Mouse (Mus musculus): ENCODE measurements at regions not wholly inside any gene's neighbourhood (a gene's known extent, or its start where the extent isn't known, plus 50 kb on each side); places are given as distances from the start of the nearest gene placed in this dataset.

GRCm38 (mm10) chr14:31891500-31892185 is 61.2 kb upstream of the Ankrd28 start:
- DNase-seq = no peak

DNA sequence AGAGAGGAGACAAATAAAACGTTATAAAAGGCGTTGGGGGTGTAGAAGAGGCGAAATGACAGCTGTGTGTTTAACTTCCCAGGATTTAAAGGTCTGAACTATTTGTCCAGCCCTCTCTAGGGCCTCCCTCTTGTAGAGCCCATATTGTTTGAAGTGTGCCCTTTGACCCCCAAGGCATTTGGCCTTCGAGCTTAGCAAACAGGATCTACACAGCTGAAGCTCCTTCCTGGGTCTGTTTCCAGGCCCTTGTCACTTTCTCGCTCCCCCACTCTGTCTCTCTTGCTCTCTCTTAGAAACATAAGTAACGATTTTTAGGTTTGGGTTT is 61.7 kb upstream of the Ankrd28 start:
- no peak for DNase-seq

DNA sequence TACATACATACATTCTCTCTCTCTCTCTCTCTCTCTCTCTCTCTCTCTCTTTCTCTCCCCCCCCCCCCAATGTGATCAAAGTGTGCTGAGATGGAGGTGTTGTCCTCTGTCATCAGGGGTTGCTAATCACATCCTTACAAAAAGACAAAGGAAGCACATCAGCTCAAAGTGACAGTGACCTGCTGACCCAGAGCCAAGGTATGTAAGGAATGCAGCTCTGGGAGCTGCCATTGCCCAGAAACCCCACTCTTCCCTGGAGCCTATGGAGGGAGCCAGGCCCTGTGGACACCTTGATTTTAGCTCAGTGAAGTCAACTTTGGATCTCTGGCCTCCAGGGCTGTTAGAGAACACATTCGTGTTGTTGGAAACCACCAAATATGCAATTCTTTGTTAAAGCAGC is 66.0 kb upstream of the Ankrd28 start:
- DNase-seq = no peak

GRCm38 (mm10) chr14:31899504-31899903 is 69.1 kb upstream of the Ankrd28 start:
- no peak for DNase-seq

DNA sequence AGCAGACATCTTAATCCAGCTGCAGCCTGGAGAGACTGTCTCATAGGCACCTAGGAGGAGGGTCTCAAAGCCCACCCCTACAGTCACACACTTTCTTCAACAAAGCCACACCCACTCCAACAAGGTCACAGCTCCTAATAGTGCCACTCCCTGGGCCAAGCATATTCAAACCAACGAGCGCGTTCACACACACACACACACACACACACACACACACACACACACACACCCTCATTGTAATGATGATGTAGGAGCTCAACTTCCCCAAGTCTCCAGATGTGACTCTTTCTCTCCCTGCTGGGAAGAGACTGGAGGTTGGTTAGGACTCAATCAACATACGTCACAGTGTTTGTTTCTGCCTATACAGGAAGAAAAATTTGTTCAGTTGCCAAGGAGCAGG is 69.5 kb upstream of the Ankrd28 start:
- no peak for DNase-seq

GRCm38 (mm10) chr14:31901901-31902300 is 71.5 kb upstream of the Ankrd28 start:
- DNase-seq = peak in 1 of 2 experiments; percentile 36

GRCm38 (mm10) chr14:31903664-31904063 is 73.2 kb upstream of the Ankrd28 start:
- no peak for DNase-seq

DNA sequence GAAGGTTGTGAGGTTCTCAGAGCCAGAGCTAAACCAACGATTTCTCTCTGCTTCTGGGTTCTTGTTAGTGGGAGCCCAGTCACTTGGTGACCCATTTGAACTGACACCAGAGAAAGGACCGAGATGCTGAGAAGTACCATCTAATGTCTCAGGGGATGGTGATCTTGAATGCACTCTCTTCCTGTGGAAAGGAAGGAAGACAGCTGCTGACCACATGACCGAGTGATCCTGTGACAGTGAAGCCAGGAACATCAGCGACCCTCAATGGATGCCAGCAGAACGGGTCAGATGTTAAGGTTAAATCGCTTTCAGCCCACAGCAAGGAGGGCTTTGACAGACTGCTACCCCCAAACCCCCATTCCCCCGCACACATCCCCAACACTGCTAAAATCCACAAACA is 78.1 kb upstream of the Ankrd28 start:
- DNase-seq = no peak

- DNase-seq = peak; percentile 29 to 34
These were observed 78.8 kb upstream of the Ankrd28 start for GRCm38 (mm10) chr14:31909291-31909690.

GRCm38 (mm10) chr14:31910809-31911208 is 80.4 kb upstream of the Ankrd28 start:
- no peak for DNase-seq

DNA sequence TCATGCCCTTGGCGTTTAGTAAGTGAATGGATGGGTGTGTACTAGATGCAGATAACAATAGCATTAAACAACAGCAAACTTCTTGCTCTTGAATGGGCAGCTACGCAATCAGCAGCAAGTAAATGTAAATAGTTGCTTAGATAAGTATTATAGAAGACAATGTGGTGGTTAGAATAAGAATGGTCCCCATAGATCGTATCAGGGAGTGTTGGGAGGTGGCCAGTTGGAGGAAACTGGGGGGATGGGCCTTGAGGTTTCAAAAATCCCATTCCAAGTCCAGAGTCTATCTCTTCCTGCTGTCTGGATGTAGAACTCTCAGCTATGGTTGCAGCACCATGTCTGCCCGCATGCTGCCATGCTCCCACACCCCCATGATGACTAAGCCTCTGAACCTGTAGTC is 88.0 kb upstream of the Ankrd28 start:
- DNase-seq = no peak

DNA sequence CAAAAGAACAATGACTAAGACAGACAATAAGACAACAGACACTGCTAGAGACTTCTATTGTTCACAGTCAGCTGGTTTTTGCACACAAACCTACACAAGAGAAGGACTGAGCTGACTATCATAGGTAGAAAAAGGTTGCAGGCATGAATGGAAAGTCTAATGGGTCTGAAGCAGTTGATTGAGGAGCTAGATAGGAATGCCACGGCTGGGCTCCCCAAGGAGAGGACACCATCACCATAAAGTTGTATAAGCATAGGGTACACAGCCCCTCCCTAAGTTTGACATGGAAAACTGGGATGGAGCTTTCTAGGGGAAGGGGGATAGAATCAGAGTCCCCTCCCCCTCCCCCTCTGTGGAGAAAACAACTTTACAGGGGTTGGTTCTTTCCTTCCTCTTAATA is 88.5 kb upstream of the Ankrd28 start:
- no peak for DNase-seq

DNA sequence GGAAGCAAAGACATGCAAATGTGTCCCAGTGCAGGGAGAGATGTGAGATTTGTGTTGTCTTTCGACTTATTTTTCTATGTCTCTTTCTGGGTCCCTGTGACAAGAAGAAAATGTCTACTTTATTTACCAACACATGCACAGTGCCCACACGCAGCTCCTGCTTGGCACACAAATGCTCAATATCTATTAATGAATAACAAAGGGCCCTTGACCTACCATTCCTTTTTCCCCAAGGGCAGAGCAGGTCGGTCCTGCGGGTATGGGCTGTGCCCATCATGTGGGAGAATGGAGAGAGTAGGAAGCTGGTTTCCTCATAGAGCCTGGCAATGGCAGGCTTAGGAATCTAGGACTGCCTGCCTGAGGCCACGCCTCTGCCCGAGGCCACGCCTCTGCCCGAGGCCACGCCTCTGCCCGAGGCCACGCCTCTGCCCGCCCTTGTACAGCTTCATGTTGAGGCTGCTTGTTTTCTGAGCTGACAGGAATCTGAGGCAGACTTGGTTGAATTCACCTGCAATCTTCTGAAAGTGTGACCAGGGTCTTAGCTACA is 98.8 kb upstream of the Ankrd28 start:
- DNase-seq = peak; percentile 79 to 86

DNA sequence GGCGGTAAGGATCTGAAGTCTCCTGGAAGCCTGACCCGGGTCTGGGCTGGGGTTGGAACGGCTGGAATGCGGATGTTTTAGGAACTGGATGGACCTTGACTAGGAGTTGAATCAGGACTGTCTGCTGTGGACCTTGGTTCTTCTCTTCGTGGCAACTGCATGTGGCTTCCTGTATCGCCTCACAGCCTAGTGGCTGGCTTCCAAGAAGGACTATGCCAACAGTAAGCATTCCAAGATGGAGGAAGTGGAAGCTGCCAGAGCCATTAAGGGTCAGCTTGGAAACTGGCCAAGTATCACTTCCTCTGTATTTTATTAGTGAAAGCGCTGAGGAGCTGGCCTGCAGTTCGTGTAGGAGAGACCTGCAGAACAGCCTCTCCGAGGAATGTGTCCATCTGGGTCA is 98.4 kb upstream of the Galnt15 start:
- DNase-seq = peak; percentile 92 to 95

DNA sequence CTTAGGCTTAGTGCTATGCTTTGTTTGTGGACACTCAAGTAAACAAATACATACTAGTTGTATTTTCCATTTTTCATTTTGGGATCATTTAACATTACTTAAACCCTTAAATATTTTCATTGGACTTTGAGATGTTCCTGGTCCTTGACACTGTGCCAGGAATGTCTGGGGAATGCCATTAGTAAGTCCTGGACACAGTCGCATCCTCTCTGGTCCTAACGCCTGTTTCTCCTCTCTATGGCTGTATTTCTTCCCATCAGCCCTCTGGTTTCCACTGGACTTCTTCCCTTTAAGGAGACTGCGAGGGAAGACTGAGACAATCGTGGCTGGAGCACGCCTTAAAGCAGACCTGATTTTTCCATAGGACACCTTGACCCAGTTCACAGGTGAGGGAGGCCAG is 96.8 kb upstream of the Galnt15 start:
- peak; percentile 54 to 69 for DNase-seq

- DNase-seq = no peak
These were observed 95.3 kb upstream of the Galnt15 start for GRCm38 (mm10) chr14:31933441-31933840.

- DNase-seq = no peak
These were observed 94.9 kb upstream of the Galnt15 start for GRCm38 (mm10) chr14:31933841-31934271.

- DNase-seq = no peak
These were observed 94.5 kb upstream of the Galnt15 start for GRCm38 (mm10) chr14:31934321-31934720.

GRCm38 (mm10) chr14:31934771-31935170 is 94.0 kb upstream of the Galnt15 start:
- DNase-seq = no peak

DNA sequence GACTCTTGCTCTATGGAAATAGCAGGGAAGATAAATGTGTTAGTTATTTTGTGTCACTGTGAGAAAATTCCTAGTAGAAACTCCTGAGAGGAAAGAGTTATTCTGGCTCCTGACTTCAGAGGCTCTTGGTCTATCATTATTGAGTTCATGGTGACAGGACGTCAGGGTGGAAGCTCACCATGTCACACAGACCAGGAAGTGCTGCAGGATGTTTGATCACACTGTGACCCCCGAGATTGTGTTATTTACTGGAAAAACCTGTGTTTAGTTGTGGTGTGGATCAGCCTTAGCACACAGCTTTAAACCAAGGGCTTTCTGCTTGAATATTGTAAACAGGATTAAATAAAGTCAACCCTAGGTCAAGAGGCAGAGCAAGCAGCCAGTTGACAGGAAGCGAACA is 93.4 kb upstream of the Galnt15 start:
- no peak for DNase-seq

- no peak for DNase-seq
These were observed 92.2 kb upstream of the Galnt15 start for GRCm38 (mm10) chr14:31936581-31936980.

DNA sequence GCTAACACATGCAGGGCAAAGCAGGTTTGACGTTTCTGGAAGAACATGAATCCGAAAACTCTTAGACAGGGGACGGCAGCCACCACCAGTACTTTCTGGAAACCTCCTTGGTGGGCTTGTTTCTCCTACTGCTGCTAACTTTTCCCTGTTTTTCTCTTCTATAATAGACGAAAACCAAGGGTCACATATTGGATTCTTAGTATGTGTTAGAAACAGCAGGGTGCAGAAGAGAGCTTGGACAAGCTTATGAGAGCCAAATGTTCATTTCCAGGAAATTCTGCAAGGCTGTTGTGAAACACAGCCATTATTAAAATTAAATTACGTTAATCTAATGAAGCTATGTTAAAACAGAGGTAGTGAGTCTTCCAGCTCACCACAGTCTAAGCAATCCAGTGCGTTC is 87.9 kb upstream of the Galnt15 start:
- DNase-seq = no peak

GRCm38 (mm10) chr14:31942266-31942960 is 86.4 kb upstream of the Galnt15 start:
- DNase-seq = peak; percentile 58 to 72

DNA sequence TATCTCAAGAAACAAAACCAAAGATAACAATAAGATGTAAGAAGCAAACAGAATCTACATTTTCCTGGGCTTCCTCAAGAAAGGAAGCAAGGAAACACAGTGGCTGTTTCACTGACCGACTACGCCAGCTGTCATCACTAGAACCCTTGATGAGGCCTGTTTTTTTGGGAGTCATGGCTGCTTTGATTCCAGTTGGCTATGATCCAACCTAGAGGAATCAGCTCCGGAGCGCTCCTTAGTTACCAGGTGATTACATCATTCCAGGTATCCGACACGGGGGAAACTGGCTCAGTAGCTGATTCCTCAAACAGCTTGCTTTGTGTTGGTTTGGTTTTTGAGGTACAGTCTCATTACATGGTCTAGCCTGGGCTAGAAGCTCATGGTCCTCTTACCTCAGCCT is 84.1 kb upstream of the Galnt15 start:
- DNase-seq = no peak

DNA sequence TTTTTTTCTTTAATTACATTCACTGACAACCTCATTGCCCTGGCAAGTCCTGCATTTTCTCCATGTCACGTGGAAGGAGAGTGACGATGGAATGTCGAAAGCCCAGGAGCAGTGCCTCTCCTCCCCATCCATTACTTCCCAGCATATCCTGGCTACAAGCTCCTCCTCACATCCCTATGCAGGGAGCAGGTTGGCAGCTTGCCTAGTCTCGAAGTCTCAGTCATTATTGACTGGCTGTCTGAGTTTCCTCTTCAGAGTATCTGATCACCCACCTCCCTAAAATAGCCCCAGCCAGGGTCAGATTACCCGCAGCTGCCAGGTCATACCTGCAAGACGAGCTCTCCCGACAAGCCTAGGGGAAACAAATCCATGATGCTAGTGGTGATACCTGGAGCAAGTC is 83.7 kb upstream of the Galnt15 start:
- DNase-seq = no peak

Measured in kidney, adult 8-10 months (tissue).